Mouse (Mus musculus): Measurements from ENCODE around the gene Atg9b.

GRCm38 (mm10) chr5:24426037-24426432 lies 34.1 kb upstream of the Atg9b start:
- TF ChIP-seq CTCF (IDR thresholded peaks at IDR 0.05), result no peak
- TF ChIP-seq EP300 (IDR thresholded peaks at IDR 0.05), result no peak

Measured in lung, postnatal 0 days (tissue).